Mouse (Mus musculus): ENCODE data around the gene Nit2. TPM values are rescaled to one million over a fixed set of nuclear protein-coding genes. Genes with fewer than 3 reads are reported as not detected.
"Not testable (repeated sequence)": the region's sequence is repeated elsewhere in the genome, so short reads cannot be mapped to it uniquely, and the experiment has no call there.

The Nit2 gene
- polyA plus RNA-seq, 1 experiment from 2014 or later, result 49.0 TPM

DNA sequence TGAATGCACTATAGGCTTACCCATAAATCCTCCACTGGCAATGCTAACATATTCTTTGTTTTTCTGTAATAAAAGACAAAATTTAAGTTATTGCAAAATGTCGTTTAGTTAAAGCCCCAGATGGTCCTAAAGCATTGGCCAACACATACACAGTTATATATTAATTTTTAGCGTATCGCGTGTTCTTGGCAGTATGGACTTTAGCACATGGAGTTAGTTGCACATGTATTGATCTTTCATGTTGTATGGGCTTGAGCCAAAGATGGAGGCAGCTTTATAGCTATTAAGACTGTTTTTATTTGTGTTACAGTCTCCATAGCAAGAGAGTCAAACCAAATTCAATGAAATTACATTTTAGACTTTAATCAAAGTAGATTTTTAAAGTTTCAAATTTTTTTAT, 19.5 kb upstream of the Nit2 start:
- Histone ChIP-seq H3K4me1 (replicated peaks; ENCODE audit: control insufficient read depth, insufficient read depth, low read length) (no peaks in the 10 kb centered on the region), H3K27me3 (ENCODE audit: control insufficient read depth, insufficient read depth, low read length) (no peaks in the 10 kb centered on the region), H3K27ac (ENCODE audit: low read depth, low read length) (no peak overlapping the region), H3K4me3 (ENCODE audit: low read depth, low read length) (no peak overlapping the region), H3K9me3 (ENCODE audit: control insufficient read depth, low read length) (no peaks in the 10 kb centered on the region), H3K9ac (ENCODE audit: low read depth, low read length) (no peak overlapping the region), H3K36me3 (ENCODE audit: control insufficient read depth, insufficient read depth, low read length) (0 out of 2 replicates have a peak, but pooled peaks cover 2% of the 10 kb centered on the region), H3K4me2 (replicated peaks; ENCODE audit: low read depth, low read length) (no peak overlapping the region)
- WGBS, result 95% methylated on average over 4 of the region's 4 CpGs
- ATAC-seq (ENCODE audit: low FRiP score), result no peak
- no peak for DNase-seq (ENCODE audit: low spot score)

DNA sequence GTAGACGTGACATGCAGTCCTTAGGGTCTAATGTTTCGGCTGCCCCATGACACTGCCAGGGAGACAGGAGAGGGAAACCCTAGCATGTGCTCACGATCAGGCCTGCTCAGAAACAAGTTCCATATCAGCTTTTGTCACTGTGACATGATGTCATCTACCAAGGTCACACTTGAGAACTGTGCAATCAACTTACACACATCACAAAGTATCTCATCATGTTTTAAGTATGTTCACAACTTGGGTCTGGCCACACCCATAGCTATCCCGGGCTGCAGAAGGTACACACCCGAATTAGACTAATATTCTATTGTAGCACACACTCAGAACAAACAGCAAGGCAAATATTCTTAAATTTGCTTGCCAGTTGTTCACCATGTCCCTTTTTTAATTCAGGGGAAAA, 14.9 kb upstream of the Nit2 start:
- H3K27ac ChIP-seq (ENCODE audit: low read depth, low read length), result no peak overlapping the region
- no peaks in the 10 kb centered on the region for H3K4me1 ChIP-seq (replicated peaks; ENCODE audit: control insufficient read depth, insufficient read depth, low read length)
- ATAC-seq (ENCODE audit: low FRiP score), result no peak
- no peak overlapping the region for H3K9ac ChIP-seq (ENCODE audit: low read depth, low read length)
- H3K4me2 ChIP-seq (replicated peaks; ENCODE audit: low read depth, low read length), result no peak overlapping the region
- H3K4me3 ChIP-seq (ENCODE audit: low read depth, low read length), result no peak overlapping the region
- 0 out of 2 replicates have a peak, but pooled peaks cover 2% of the 10 kb centered on the region for H3K36me3 ChIP-seq (ENCODE audit: control insufficient read depth, insufficient read depth, low read length)
- no peaks in the 10 kb centered on the region for H3K9me3 ChIP-seq (ENCODE audit: control insufficient read depth, low read length)
- H3K27me3 ChIP-seq (ENCODE audit: control insufficient read depth, insufficient read depth, low read length), result no peaks in the 10 kb centered on the region
- no peak for DNase-seq (ENCODE audit: low spot score)
- 92% methylated on average over 5 of the region's 5 CpGs for WGBS

DNA sequence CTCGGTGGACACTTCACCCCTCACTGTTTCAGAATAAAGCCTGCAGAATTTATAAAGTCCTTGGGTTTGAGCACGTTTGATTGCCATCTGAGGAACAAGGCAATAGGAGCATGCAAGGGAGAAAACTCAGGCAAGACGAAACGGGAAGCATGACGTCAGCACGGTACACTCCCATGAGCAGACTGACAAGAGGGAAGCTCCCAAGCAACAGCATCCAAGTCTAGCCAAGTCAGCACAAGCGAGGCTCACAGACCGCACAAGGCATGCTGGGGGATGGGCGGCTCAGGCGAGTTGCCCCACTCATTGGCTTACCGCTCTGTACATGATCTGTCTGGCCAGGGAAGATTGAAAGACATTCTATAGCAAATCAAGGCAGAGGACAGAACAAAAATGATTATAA, 14.0 kb upstream of the Nit2 start:
- Histone ChIP-seq H3K9me3 (ENCODE audit: control insufficient read depth, low read length) (no peaks in the 10 kb centered on the region), H3K36me3 (ENCODE audit: control insufficient read depth, insufficient read depth, low read length) (0 out of 2 replicates have a peak, but pooled peaks cover 2% of the 10 kb centered on the region), H3K4me1 (replicated peaks; ENCODE audit: control insufficient read depth, insufficient read depth, low read length) (no peaks in the 10 kb centered on the region), H3K4me2 (replicated peaks; ENCODE audit: low read depth, low read length) (no peak overlapping the region), H3K4me3 (ENCODE audit: low read depth, low read length) (no peak overlapping the region), H3K9ac (ENCODE audit: low read depth, low read length) (no peak overlapping the region), H3K27ac (ENCODE audit: low read depth, low read length) (no peak overlapping the region), H3K27me3 (ENCODE audit: control insufficient read depth, insufficient read depth, low read length) (no peaks in the 10 kb centered on the region)
- WGBS, result 88% methylated on average over 11 of the region's 11 CpGs
- ATAC-seq (ENCODE audit: low FRiP score) (no peak), DNase-seq (ENCODE audit: low spot score) (no peak)

DNA sequence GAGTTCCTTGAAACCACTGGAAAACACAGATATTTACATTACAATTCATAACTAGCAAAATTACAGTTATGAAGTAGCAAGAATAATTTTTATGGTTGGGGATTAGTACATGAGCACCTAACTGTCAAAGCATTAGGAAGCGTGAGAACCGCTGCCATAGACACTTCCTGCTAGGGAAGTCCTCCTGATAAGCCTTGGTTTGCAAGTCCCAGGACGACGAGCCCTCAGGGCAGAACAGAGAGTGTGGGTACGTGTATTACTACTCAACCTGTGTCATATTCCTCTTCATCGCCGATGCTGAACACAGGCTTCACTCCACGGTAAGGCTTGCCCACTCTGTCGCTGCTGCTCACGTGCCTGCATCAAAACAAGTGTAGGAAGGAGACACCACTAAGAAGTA, 10.5 kb upstream of the Nit2 start:
- 91% methylated on average over 10 of the region's 10 CpGs for WGBS
- Histone ChIP-seq H3K4me1 (replicated peaks; ENCODE audit: control insufficient read depth, insufficient read depth, low read length) (no peaks in the 10 kb centered on the region), H3K9me3 (ENCODE audit: control insufficient read depth, low read length) (no peaks in the 10 kb centered on the region), H3K4me3 (ENCODE audit: low read depth, low read length) (no peak overlapping the region), H3K27me3 (ENCODE audit: control insufficient read depth, insufficient read depth, low read length) (no peaks in the 10 kb centered on the region), H3K36me3 (ENCODE audit: control insufficient read depth, insufficient read depth, low read length) (no peaks in the 10 kb centered on the region), H3K27ac (ENCODE audit: low read depth, low read length) (no peak overlapping the region), H3K4me2 (replicated peaks; ENCODE audit: low read depth, low read length) (no peak overlapping the region), H3K9ac (ENCODE audit: low read depth, low read length) (no peak overlapping the region)
- ATAC-seq (ENCODE audit: low FRiP score) (no peak), DNase-seq (ENCODE audit: low spot score) (no peak)

DNA sequence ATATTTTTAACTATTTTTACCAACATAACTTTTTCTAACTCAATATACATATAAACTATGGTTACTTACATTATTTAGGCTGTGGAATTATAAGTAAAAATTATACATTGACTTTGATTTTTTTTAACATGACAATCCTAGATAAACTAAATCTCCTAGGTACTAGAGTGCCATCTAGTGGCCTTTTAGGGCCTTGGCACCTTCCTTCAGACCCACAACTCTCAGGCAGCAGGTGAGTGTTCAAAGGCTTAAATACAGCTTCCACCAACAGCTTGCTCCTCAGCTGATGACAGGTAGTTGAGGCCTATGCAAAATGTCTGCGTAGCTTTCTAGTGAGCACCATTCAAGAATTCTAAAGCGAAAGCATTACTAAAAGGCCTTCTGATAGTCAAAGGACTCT, 10.1 kb upstream of the Nit2 start:
- Histone ChIP-seq H3K27me3 (ENCODE audit: control insufficient read depth, insufficient read depth, low read length) (no peaks in the 10 kb centered on the region), H3K4me3 (ENCODE audit: low read depth, low read length) (no peak overlapping the region), H3K27ac (ENCODE audit: low read depth, low read length) (no peak overlapping the region), H3K9ac (ENCODE audit: low read depth, low read length) (no peak overlapping the region), H3K36me3 (ENCODE audit: control insufficient read depth, insufficient read depth, low read length) (0 out of 2 replicates have a peak, but pooled peaks cover 3% of the 10 kb centered on the region), H3K4me1 (replicated peaks; ENCODE audit: control insufficient read depth, insufficient read depth, low read length) (no peaks in the 10 kb centered on the region), H3K9me3 (ENCODE audit: control insufficient read depth, low read length) (no peaks in the 10 kb centered on the region), H3K4me2 (replicated peaks; ENCODE audit: low read depth, low read length) (no peak overlapping the region)
- whole genome bisulfite sequencing, result 66% methylated on average over 2 of the region's 2 CpGs
- ATAC-seq (ENCODE audit: low FRiP score) (no peak), DNase-seq (ENCODE audit: low spot score) (peak; percentile 59)

DNA sequence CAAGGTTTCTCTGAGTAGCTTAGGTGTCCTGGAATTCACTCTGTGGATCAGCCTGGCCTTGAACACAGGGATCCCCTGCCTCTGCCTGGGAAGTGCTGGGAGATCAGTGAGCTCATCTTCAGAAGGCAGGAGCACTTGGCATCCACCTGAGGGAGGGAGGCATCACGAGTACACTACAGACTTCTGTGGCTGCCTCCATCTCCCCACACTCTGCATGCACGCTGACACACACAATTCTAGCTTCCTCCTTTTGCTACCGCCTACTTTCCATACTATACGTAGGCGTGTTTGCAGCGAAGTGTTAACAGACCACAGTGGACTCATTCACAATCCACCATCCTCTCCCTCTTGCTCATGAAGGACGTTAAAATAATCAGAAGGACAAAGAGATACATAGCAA, 9.1 kb upstream of the Nit2 start:
- no peak for ATAC-seq (ENCODE audit: low FRiP score)

DNA sequence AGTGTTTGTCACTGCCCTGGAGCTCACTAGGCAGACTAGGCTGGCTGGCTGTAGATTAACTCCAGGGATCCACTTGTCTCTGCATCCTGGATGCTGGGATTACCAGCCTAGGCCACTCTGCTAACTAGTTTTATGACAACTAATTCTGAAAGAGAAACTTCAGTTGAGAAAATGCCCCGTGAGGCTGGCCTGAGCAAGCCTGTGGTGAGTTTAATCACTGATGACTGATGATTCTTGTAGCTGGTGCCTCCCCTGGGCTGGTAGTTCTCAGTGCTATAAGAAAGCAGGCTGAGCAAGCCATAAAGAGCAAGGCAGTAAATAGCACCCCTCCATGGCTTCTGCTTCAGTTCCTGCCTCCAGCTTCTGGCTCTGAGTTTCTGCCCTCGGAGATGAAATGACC, 8.6 kb upstream of the Nit2 start:
- H3K27me3 ChIP-seq (ENCODE audit: control insufficient read depth, insufficient read depth, low read length), result no peaks in the 10 kb centered on the region
- no peak overlapping the region for H3K27ac ChIP-seq (ENCODE audit: low read depth, low read length)
- no peaks in the 10 kb centered on the region for H3K9me3 ChIP-seq (ENCODE audit: control insufficient read depth, low read length)
- H3K4me3 ChIP-seq (ENCODE audit: low read depth, low read length), result no peak overlapping the region
- no peak overlapping the region for H3K4me2 ChIP-seq (replicated peaks; ENCODE audit: low read depth, low read length)
- DNase-seq (ENCODE audit: low spot score), result no peak
- no peaks in the 10 kb centered on the region for H3K4me1 ChIP-seq (replicated peaks; ENCODE audit: control insufficient read depth, insufficient read depth, low read length)
- WGBS, result 79% methylated on average over 2 of the region's 2 CpGs
- ATAC-seq (ENCODE audit: low FRiP score), result no peak
- no peak overlapping the region for H3K9ac ChIP-seq (ENCODE audit: low read depth, low read length)
- 0 out of 2 replicates have a peak, but pooled peaks cover 5% of the 10 kb centered on the region for H3K36me3 ChIP-seq (ENCODE audit: control insufficient read depth, insufficient read depth, low read length)

More for the DNA sequence above, 9.1 kb upstream of the Nit2 start:
- 0 out of 2 replicates have a peak, but pooled peaks cover 3% of the 10 kb centered on the region for H3K36me3 ChIP-seq (ENCODE audit: control insufficient read depth, insufficient read depth, low read length)
- no peak overlapping the region for H3K27ac ChIP-seq (ENCODE audit: low read depth, low read length)
- H3K9me3 ChIP-seq (ENCODE audit: control insufficient read depth, low read length), result no peaks in the 10 kb centered on the region
- H3K4me2 ChIP-seq (replicated peaks; ENCODE audit: low read depth, low read length), result no peak overlapping the region
- WGBS, result 90% methylated on average over 7 of the region's 7 CpGs
- H3K9ac ChIP-seq (ENCODE audit: low read depth, low read length), result no peak overlapping the region
- no peaks in the 10 kb centered on the region for H3K4me1 ChIP-seq (replicated peaks; ENCODE audit: control insufficient read depth, insufficient read depth, low read length)
- no peak overlapping the region for H3K4me3 ChIP-seq (ENCODE audit: low read depth, low read length)
- DNase-seq (ENCODE audit: low spot score), result no peak
- H3K27me3 ChIP-seq (ENCODE audit: control insufficient read depth, insufficient read depth, low read length), result no peaks in the 10 kb centered on the region

DNA sequence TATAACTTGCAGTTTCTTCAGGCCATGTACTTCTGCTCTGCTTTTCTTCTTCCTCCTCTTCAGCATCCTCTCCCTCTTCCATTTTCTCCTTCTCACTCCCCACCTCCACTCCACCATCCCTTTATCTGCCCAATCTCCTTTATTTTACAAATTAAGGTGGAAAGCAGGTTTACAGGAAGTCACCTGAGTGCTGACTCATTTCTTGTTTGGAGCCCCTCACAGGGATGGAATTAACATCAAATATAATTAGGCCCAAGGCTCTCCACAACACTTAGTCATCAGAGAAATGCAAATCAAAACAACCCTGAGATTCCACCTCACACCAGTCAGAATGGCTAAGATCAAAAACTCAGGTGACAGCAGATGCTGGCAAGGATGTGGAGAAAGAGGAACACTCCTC, 7.3 kb upstream of the Nit2 start:
- H3K27me3 ChIP-seq (ENCODE audit: control insufficient read depth, insufficient read depth, low read length); H3K36me3 ChIP-seq (ENCODE audit: control insufficient read depth, insufficient read depth, low read length); DNase-seq (ENCODE audit: low spot score); H3K4me2 ChIP-seq (replicated peaks; ENCODE audit: low read depth, low read length); H3K27ac ChIP-seq (ENCODE audit: low read depth, low read length); H3K4me3 ChIP-seq (ENCODE audit: low read depth, low read length); ATAC-seq (ENCODE audit: low FRiP score); H3K9me3 ChIP-seq (ENCODE audit: control insufficient read depth, low read length); H3K4me1 ChIP-seq (replicated peaks; ENCODE audit: control insufficient read depth, insufficient read depth, low read length); H3K9ac ChIP-seq (ENCODE audit: low read depth, low read length): not testable (repeated sequence)

DNA sequence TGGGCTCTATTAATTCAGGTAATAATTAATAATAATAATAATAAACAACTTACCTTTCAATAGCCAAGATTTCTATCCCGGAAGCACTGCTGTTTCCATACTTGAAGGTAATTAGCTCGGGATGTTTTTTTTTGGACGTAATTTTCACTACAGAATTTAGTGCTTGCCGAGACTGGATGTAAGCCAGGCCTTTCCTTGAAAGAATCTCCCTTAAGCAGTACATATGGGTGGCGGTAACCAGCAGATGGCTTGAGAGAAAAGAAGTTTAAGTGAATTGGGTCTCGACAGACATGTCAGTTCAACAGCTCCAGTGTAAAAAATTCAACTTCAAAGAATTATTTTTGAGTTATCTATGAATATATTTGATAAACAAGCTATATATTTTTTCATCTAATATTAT, 4.4 kb upstream of the Nit2 start:
- no peaks in the 10 kb centered on the region for H3K9me3 ChIP-seq (ENCODE audit: control insufficient read depth, low read length)
- H3K36me3 ChIP-seq (ENCODE audit: control insufficient read depth, insufficient read depth, low read length), result 0 out of 2 replicates have a peak, but pooled peaks cover 5% of the 10 kb centered on the region
- H3K27me3 ChIP-seq (ENCODE audit: control insufficient read depth, insufficient read depth, low read length), result no peaks in the 10 kb centered on the region
- WGBS, result 93% methylated on average over 6 of the region's 6 CpGs
- H3K9ac ChIP-seq (ENCODE audit: low read depth, low read length), result no peak overlapping the region
- H3K27ac ChIP-seq (ENCODE audit: low read depth, low read length), result no peak overlapping the region
- DNase-seq (ENCODE audit: low spot score) (no peak), ATAC-seq (ENCODE audit: low FRiP score) (no peak)
- no peak overlapping the region for H3K4me3 ChIP-seq (ENCODE audit: low read depth, low read length)
- no peaks in the 10 kb centered on the region for H3K4me1 ChIP-seq (replicated peaks; ENCODE audit: control insufficient read depth, insufficient read depth, low read length)
- no peak overlapping the region for H3K4me2 ChIP-seq (replicated peaks; ENCODE audit: low read depth, low read length)
